Mouse (Mus musculus): ENCODE data around the gene Sult2b1.
A peak's percentile ranks its signal among the peaks of the same experiment; 100 is the strongest.

Sult2b1 gene

GRCm38 (mm10) chr7:45710477-45711191, 73.8 kb downstream of the Sult2b1 start:
- no peak for DNase-seq

- no peak for DNase-seq
These were observed 74.7 kb downstream of the Sult2b1 start for GRCm38 (mm10) chr7:45709677-45710355.

- DNase-seq = peak; percentile 20
These were observed 75.4 kb downstream of the Sult2b1 start for GRCm38 (mm10) chr7:45709036-45709435.

GRCm38 (mm10) chr7:45708221-45708761, 76.2 kb downstream of the Sult2b1 start:
- peak; percentile 43 for DNase-seq

- peak; percentile 99 for DNase-seq
These were observed 77.0 kb downstream of the Sult2b1 start for GRCm38 (mm10) chr7:45707375-45707967.

GRCm38 (mm10) chr7:45706721-45707241, 77.7 kb downstream of the Sult2b1 start:
- DNase-seq = peak; percentile 93

- peak; percentile 93 for DNase-seq
These were observed 78.6 kb downstream of the Sult2b1 start for GRCm38 (mm10) chr7:45705873-45706281.

- peak; percentile 47 for DNase-seq
These were observed 79.0 kb downstream of the Sult2b1 start for GRCm38 (mm10) chr7:45705443-45705864.

GRCm38 (mm10) chr7:45704730-45705442, 79.6 kb downstream of the Sult2b1 start, which contains the start of gene Dbp:
Dbp (plus strand) TSS chr7:45705088.
- peak; percentile 100 for DNase-seq

- DNase-seq = peak; percentile 80
These were observed 80.4 kb downstream of the Sult2b1 start for GRCm38 (mm10) chr7:45704046-45704559.

- no peak for DNase-seq
These were observed 80.9 kb downstream of the Sult2b1 start for GRCm38 (mm10) chr7:45703521-45704033.

- no peak for DNase-seq
These were observed 81.5 kb downstream of the Sult2b1 start for GRCm38 (mm10) chr7:45702809-45703520.

- no peak for DNase-seq
These were observed 82.2 kb downstream of the Sult2b1 start for GRCm38 (mm10) chr7:45702316-45702715.

- DNase-seq = no peak
These were observed 82.9 kb downstream of the Sult2b1 start for GRCm38 (mm10) chr7:45701607-45702006.

GRCm38 (mm10) chr7:45701072-45701471, 83.4 kb downstream of the Sult2b1 start:
- DNase-seq = no peak

- peak; percentile 88 for DNase-seq
These were observed 84.0 kb downstream of the Sult2b1 start for GRCm38 (mm10) chr7:45700301-45701015.

GRCm38 (mm10) chr7:45699523-45700141, 84.8 kb downstream of the Sult2b1 start, which contains the start of gene Car11:
Car11 (plus strand) TSS chr7:45699843.
- no peak for DNase-seq

- DNase-seq = no peak
These were observed 86.6 kb downstream of the Sult2b1 start for GRCm38 (mm10) chr7:45697894-45698293.

- no peak for DNase-seq
These were observed 89.4 kb downstream of the Sult2b1 start for GRCm38 (mm10) chr7:45695098-45695497.
